ENCODE assay signal across 9 mouse cellular contexts in the genomic region with DNA sequence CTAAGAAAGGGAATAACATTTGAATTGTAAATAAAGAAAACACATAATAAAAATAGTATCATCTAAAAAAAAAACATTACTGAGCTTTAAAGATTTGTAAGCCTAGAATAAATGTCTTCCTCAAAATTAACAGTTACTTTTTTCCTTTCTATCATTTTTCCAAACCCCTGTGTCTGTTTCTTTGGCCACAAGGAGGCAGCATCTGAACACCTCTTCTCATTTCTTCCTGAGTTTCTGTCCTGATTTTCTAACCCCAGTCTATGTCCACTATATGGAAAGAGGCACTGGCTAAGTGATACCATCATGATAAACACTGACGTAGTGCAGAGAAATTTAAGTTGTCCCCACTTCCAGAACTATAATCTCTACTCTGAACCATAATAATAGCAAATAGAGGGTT. TPM values are rescaled to one million over a fixed set of nuclear protein-coding genes. Genes with fewer than 3 reads are reported as not detected.
DNase-seq lines count a peak whose midpoint lies in the region; ATAC-seq and TF ChIP-seq lines count a peak whose summit lies in the region.
"Had no signal": no experiment of that assay in that cellular context is flagged by ENCODE, and none has a peak within 500 bp of the region (broad histone marks: within the 10 kb centered on the region; RNA-seq: fewer than 3 reads in every experiment).

No protein-coding gene starts in this region.

- peak; percentile 3 to 4 for DNase-seq in heart, postnatal 10 days
- DNase-seq in testis, postnatal 10 days (ENCODE audit: low spot score): peak; percentile 43
- no peak for DNase-seq in testis, postnatal 14 days (ENCODE audit: low spot score)
- peak; percentile 38 to 66 for DNase-seq in frontal cortex, postnatal 36 days (ENCODE audit: low spot score in 2 of 2)
- no peak for DNase-seq in stomach, postnatal 0 days (ENCODE audit: low spot score)
- DNase-seq in forebrain, embryonic 10.5 days (ENCODE audit: extremely low spot score, low spot score): no peak

- intact Hi-C loops in heart, postnatal 10 days (cut with DNase I): no loop called here

- no peak for ATAC-seq in heart, embryonic 12.5 days (ENCODE audit: insufficient number of reproducible peaks, low FRiP score)
- no peak for ATAC-seq in stomach, postnatal 0 days (ENCODE audit: low FRiP score, low TSS enrichment)
- no peak for ATAC-seq in megakaryocyte-erythroid progenitor cell, adult 5-6 weeks (replicated peaks; ENCODE audit: low FRiP score, low TSS enrichment, poor library complexity, severe bottlenecking)
- ATAC-seq: forebrain, embryonic 15.5 days had no signal

- no peak overlapping the region for H3K9ac ChIP-seq in heart, embryonic 12.5 days
- no peak overlapping the region for H3K9ac ChIP-seq in stomach, postnatal 0 days (ENCODE audit: low read length)
- H3K9ac ChIP-seq: forebrain, embryonic 15.5 days had no signal

- H3K4me3 ChIP-seq in heart, embryonic 12.5 days: no peak overlapping the region
- H3K4me3 ChIP-seq in stomach, postnatal 0 days (ENCODE audit: low read depth, low read length): no peak overlapping the region
- H3K4me3 ChIP-seq in forebrain, embryonic 10.5 days: no peak overlapping the region
- H3K4me3 ChIP-seq: forebrain, embryonic 15.5 days had no signal

- peak; percentile 77 for TF ChIP-seq CTCF in stomach, postnatal 0 days (IDR thresholded peaks at IDR 0.05; ENCODE audit: low read depth)

- WGBS in heart, embryonic 12.5 days: 18% methylated on average over 1 of the region's 1 CpGs
- WGBS in stomach, postnatal 0 days: 12% methylated on average over 1 of the region's 1 CpGs
- WGBS in forebrain, embryonic 10.5 days: 24% methylated on average over 1 of the region's 1 CpGs

- no peak overlapping the region for H3K27ac ChIP-seq in heart, embryonic 12.5 days (ENCODE audit: poor library complexity, severe bottlenecking)
- H3K27ac ChIP-seq in stomach, postnatal 0 days (replicated peaks): no peak overlapping the region
- H3K27ac ChIP-seq in forebrain, embryonic 10.5 days: no peak overlapping the region
- H3K27ac ChIP-seq: forebrain, embryonic 15.5 days had no signal

- TF ChIP-seq EP300 in stomach, postnatal 0 days (optimal IDR thresholded peaks at IDR 0.05): no peak

- H3K4me2 ChIP-seq in heart, embryonic 12.5 days: no peak overlapping the region
- no peak overlapping the region for H3K4me2 ChIP-seq in stomach, postnatal 0 days (replicated peaks; ENCODE audit: low read depth)
- H3K4me2 ChIP-seq: forebrain, embryonic 15.5 days had no signal

- no peaks in the 10 kb centered on the region for H3K36me3 ChIP-seq in heart, embryonic 12.5 days
- H3K36me3 ChIP-seq in stomach, postnatal 0 days (ENCODE audit: control insufficient read depth, insufficient read depth, low read length): no peaks in the 10 kb centered on the region
- H3K36me3 ChIP-seq in forebrain, embryonic 10.5 days (replicated peaks): no peaks in the 10 kb centered on the region
- H3K36me3 ChIP-seq: forebrain, embryonic 15.5 days had no signal

- no peaks in the 10 kb centered on the region for H3K9me3 ChIP-seq in heart, embryonic 12.5 days (replicated peaks)
- H3K9me3 ChIP-seq in stomach, postnatal 0 days (ENCODE audit: control insufficient read depth, low read length): no peaks in the 10 kb centered on the region
- no peaks in the 10 kb centered on the region for H3K9me3 ChIP-seq in forebrain, embryonic 10.5 days
- H3K9me3 ChIP-seq: forebrain, embryonic 15.5 days had no signal

- no peaks in the 10 kb centered on the region for H3K4me1 ChIP-seq in heart, embryonic 12.5 days (replicated peaks)
- no peaks in the 10 kb centered on the region for H3K4me1 ChIP-seq in stomach, postnatal 0 days (replicated peaks; ENCODE audit: control insufficient read depth, insufficient read depth)
- H3K4me1 ChIP-seq in forebrain, embryonic 10.5 days: no peaks in the 10 kb centered on the region
- H3K4me1 ChIP-seq: forebrain, embryonic 15.5 days had no signal

- no peaks in the 10 kb centered on the region for H3K27me3 ChIP-seq in heart, embryonic 12.5 days (replicated peaks)
- no peaks in the 10 kb centered on the region for H3K27me3 ChIP-seq in stomach, postnatal 0 days (ENCODE audit: control insufficient read depth, insufficient read depth, low read length)
- H3K27me3 ChIP-seq in forebrain, embryonic 10.5 days (ENCODE audit: poor library complexity, severe bottlenecking): no peaks in the 10 kb centered on the region
- H3K27me3 ChIP-seq: forebrain, embryonic 15.5 days had no signal

RNA-seq across cellular contexts. Expression of a gene that starts 55.8 kb away (rescaled TPM):
- total RNA-seq in heart, postnatal 10 days (2021): not detected
- polyA plus RNA-seq in heart, embryonic 12.5 days (2016; fragmentation: Nextera tagmentation; extraction: Ambion mirVana): 0.38 and 1.3 TPM in 2 replicates
- polyA plus RNA-seq in stomach, postnatal 0 days (2015; fragmentation: Nextera tagmentation; extraction: Ambion mirVana): 1.8 and 2.2 TPM in 2 replicates
- total RNA-seq in megakaryocyte-erythroid progenitor cell, adult 5-6 weeks (2014; fragmentation: Nextera tagmentation): not detected in 2 replicates
- total RNA-seq in megakaryocyte-erythroid progenitor cell, adult 5-6 weeks (2017): not detected in 2 replicates
- polyA plus RNA-seq in forebrain, embryonic 10.5 days (2016; fragmentation: Nextera tagmentation; extraction: Ambion mirVana): 9.6 and 10.6 TPM in 2 replicates

Comparison
In these comparisons a context has a peak if more than half of its experiments do, and no peak if none do; other contexts are left out.
1. DNase-seq: peak in heart, postnatal 10 days (2 of 2), testis, postnatal 10 days (single experiment) and frontal cortex, postnatal 36 days (2 of 2); none in testis, postnatal 14 days (single experiment), stomach, postnatal 0 days (single experiment) and forebrain, embryonic 10.5 days (single experiment).